Mouse (Mus musculus): ENCODE results near the gene Chadl.
"Not testable (repeated sequence)": the region's sequence is repeated elsewhere in the genome, so short reads cannot be mapped to it uniquely, and the experiment has no call there.

Chadl gene

DNA sequence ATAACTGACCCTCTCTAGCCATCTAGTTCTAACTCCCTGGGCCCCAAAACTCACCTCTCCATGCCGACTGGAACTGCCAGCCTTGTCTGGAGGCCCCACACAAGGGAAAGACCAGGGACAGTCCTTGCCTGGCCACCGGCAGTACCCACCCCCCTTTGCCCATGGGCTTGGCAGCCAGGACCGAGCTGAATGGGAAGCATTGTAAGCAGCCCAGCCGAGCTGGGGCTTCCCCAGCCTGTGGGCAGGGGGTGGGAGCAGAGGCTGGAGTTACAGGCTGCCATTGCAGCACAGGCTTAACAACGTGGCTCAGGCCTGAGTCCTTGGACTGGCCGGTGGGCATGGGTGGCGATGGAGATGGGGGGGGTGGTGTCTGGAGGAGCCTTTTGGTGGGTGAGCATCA, at the start of gene Chadl:
Chadl (minus strand) TSS at position 113 of the 400 bp plus-strand sequence.
- DNase-seq (ENCODE audit: low read depth, low spot score): no peak

DNA sequence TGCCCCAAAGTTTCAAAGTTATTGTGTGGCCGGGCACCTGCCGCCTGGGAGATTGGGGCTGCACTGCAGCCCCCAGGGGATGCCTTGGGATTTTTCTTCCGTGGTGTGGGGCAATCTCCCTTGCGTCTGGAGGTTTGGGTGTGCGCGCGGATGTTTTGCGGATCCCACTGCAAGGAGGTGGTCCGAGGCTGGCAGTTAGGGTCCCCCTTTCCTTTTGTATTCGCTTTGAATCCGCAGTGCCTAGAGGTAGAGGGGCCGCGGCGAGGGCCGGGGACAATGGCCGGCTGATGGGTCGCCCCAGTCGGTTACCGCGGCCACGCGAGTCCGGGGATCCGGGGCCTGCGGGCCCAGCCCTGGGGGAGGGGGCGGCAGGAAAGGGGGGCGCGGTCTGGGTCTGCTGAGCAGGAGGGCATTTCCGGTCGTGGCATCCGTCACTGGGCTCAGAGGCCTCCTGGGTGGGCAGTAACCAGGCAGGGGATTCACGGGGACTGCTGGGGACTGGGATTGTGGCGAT, 48.6 kb upstream of the Chadl start:
- peak; percentile 44 for DNase-seq (ENCODE audit: low read depth, low spot score)

- peak; percentile 53 for DNase-seq (ENCODE audit: low read depth, low spot score)
Measured at GRCm38 (mm10) chr15:81744992-81745600, 48.0 kb upstream of the Chadl start, which contains the start of the genes Zc3h7b and Rangap1. TSS of gene Zc3h7b (plus strand) at chr15:81745057. TSS of gene Rangap1 (minus strand) at chr15:81745530.

GRCm38 (mm10) chr15:81742368-81742767, 45.3 kb upstream of the Chadl start:
- DNase-seq (ENCODE audit: low read depth, low spot score): not testable (repeated sequence)

GRCm38 (mm10) chr15:81739924-81740323, 42.8 kb upstream of the Chadl start:
- no peak for DNase-seq (ENCODE audit: low read depth, low spot score)

DNA sequence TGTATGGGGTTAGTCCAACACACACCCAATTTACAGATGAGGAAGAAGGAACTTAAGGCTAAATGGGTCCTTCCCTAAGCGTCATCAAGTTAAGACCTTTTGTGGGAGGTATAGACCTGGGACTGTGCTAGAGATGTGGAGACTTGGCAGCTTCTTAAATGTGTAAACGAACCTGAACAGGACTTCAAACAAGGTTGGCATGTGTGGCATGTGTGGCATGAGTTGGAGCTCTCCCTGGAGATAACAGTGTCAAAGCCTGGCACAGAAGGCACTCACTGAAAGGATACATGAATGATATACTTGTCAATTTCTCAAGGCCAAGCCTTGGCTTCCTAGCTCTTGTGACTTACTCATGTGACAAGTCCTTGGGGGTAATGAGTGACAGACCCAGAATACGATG, 42.2 kb upstream of the Chadl start:
- DNase-seq (ENCODE audit: low read depth, low spot score): no peak

DNA sequence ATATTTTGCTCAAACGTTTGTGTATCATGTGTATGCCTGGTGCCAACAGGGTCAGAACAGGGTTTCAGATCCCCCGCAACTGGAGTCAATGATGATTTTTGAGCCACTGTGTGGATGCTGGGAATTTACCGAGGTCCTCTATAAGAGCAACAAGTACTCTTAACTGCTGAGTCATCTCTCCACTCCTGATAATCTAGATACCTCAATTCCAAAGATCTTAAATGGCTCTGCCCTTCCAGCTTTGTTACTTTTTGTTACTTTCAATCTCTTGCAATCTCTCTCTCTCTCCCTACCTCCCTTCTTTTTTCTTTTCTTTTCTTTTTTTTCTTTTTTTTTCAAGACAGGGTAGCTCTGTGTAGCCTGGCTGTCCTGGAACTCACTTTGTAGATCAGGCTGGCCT, 38.0 kb upstream of the Chadl start:
- no peak for DNase-seq (ENCODE audit: low read depth, low spot score)

- peak; percentile 95 for DNase-seq (ENCODE audit: low read depth, low spot score)
Measured at GRCm38 (mm10) chr15:81729792-81730635, 32.9 kb upstream of the Chadl start.

GRCm38 (mm10) chr15:81729241-81729791, 32.2 kb upstream of the Chadl start:
- DNase-seq (ENCODE audit: low read depth, low spot score): no peak

- no peak for DNase-seq (ENCODE audit: low read depth, low spot score)
Measured at GRCm38 (mm10) chr15:81725965-81726364, 28.9 kb upstream of the Chadl start.

DNA sequence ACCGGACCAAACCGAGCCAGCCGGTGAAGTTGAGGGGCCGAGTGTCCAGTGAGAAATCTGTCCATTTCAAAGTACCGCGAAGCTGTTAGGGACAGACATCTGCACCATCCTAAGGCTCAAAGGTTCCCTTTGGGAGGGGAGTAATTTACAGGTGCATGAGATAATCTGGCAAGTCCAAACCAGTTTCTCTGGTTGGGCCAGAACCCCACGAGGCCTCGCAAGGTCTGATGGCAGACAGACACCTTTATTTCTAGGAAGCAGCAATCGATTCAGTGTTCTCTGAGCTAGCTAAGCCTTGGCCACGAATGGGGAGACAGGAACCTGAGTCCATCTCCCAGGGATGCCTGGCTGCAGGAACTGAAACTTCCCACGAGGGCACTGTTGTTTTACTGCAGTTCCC, 26.6 kb upstream of the Chadl start:
- DNase-seq (ENCODE audit: low read depth, low spot score): no peak

- no peak for DNase-seq (ENCODE audit: low read depth, low spot score)
Measured at GRCm38 (mm10) chr15:81722361-81722760, 25.3 kb upstream of the Chadl start.

- no peak for DNase-seq (ENCODE audit: low read depth, low spot score)
Measured at GRCm38 (mm10) chr15:81719139-81719531, 22.0 kb upstream of the Chadl start.

DNA sequence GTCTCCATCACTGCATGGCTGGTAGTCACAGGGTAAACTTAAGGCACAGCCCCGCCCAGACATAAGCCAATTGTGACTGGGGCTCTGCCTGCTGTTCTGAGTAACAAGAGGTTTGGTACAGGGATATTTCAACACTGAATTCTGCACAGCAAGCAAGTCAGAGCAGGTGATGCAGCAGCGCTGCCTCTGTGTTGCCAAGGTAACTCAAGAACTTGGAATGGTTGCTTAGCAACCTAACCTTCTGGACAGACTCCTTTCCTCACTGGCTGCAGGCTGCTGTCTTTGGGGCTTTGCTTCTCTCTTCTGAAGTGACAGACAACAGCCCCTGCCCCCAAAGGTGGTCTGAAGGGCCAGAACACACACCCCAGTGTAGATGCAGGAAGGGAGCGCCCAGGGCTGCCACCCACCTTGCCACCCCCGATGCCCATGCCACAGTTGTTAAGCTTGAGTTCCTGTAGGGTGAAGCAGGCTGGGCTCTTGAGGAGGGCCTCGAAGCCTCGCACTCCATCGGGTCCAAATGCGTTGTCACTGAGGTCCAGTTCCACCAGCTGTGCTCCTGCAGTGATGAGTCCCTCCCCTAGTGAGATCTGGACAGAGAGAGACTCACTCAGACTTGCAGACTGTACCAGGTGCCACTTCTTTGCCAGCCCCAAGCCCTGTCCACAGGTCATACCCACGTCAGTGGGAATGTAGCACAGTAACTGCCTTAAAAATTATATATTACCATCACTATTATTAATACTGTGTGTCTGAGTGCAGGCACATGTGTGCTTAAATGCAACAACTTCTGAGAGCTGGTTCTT, 21.4 kb upstream of the Chadl start:
- DNase-seq (ENCODE audit: low read depth, low spot score): no peak

DNA sequence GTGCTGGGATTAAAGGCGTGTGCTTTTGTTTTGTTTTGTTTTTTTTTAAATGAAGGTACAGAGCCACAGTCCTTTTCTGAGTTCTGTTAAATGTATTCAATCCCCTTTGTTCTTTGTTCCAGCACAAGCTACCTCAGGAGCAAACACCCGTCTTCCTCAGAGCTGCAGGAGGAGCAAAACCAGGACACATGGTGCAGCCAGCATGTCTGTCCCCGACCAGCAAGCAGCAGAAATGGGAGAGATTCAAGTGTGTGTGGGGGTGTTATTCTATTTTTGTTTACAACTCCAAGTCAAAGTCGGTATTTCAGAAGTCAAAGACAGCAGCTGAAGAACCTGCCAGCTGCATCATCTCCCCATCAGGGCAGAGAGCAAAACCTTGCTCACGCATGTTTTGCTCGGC, 16.7 kb upstream of the Chadl start:
- DNase-seq (ENCODE audit: low read depth, low spot score): no peak

DNA sequence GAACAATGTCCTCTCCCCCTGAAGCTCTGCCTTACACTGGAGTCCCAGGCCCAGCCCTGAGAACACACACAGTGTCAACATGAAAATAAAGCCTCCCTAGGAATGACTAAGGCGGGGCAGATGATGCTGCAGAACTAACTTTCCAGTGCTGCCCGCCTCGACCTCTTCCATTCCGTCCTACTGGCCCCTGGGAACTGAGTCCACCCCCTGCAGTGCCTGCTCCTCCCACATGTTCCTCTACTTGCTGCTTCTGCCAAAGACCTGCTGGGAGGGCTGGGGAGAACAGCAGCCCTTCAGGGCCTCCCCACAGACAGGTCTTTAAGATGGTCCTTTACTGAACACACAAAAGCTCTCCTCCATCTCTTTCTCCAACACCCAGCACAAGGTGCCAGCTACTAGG, 13.7 kb upstream of the Chadl start:
- no peak for DNase-seq (ENCODE audit: low read depth, low spot score)

DNA sequence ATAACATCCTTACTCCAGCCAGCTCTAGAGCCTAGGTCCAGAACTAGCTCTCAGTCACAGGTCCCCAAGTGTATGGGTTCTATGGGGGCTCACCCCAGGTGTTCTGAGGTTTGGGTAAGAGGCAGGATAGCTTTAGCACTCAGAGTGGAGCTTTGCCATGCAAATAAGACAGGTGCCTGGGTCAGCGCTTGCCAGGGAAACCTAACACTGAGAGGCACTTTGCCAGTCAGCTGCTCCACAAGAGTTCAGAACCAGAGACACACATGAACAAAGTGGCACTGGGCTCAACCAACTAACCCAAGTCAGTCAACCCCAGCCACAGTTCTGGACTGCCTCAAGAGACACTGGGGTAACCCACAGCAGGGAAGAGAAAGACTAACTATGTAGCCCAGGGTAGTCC, 12.6 kb upstream of the Chadl start:
- no peak for DNase-seq (ENCODE audit: low read depth, low spot score)

- no peak for DNase-seq (ENCODE audit: low read depth, low spot score)
Measured at GRCm38 (mm10) chr15:81708991-81709390, 11.9 kb upstream of the Chadl start.

GRCm38 (mm10) chr15:81703094-81703489, 6.0 kb upstream of the Chadl start:
- no peak for DNase-seq (ENCODE audit: low read depth, low spot score)

DNA sequence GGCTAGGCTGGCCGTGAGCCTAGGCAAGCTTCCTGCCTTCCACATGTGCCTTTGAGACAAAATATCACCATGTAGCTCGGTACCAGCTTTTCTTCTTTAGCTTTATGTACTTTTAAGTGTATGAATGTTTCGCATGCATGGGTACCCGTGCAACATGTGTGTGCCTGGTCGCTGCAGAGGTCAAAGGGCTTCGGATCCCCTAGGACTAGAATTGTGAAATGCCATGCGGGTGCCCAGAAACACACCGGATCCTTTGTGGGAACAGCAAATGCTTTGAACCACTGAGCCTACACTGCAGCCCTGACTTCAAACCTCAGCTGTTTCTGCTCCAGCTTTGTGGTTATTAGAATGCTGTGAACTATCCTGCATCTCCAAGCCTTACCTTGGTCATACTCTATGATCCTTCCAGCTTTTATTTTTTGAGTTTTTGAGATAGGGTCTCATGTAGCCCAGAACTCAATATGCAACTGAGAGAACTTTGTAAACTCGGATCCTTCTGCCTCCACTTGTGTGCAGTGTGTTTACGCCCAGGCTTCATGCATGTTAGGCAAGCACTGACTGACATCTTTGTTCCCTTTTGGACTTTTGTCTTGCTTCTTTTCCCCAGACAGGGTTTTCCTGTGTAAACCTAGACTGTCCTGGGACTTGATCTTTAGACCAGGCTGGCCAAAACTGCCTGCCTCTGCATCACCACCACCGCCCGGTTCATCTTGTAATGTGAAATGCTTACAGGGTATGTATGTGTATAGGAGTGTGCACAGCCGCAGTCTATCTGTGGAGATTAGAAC, 5.4 kb upstream of the Chadl start:
- no peak for DNase-seq (ENCODE audit: low read depth, low spot score)

DNA sequence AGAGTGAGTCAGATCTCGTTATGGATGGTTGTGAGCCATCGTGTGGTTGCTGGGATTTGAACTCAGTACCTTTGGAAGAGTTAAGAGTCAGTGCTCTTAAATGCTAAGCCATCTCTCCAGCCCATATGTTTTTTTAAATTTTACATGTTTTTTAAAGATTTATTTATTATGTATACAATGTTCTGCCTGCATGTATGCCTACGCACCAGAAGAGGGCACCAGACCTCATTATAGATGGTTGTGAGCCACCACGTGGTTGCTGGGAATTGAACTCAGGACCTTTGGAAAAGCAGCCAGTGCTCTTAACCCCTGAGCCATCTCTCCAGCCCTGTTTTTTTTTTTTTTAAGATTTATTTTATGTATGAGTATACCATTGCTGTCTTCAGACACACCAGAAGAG, 4.3 kb upstream of the Chadl start:
- DNase-seq (ENCODE audit: low read depth, low spot score): not testable (repeated sequence)
